Mouse (Mus musculus) lung, embryonic 16.5 days (tissue): ENCODE data around the gene Zbp1. TPM values are rescaled to one million over a fixed set of nuclear protein-coding genes. Genes with fewer than 3 reads are reported as not detected.

ENCODE experiments used
- ATAC-seq: fragments of 200-750 bp; cut with Nextera tagmentation; 2 replicates; pipeline ENCODE4 v1.8.0; 2017; ENCODE audit warnings: low read depth, mild to moderate bottlenecking, moderate library complexity
- H3K27ac ChIP-seq: fragments of 300-500 bp; sonication (generic); 2 replicates; pipeline ENCODE4 v1.5.1; 2014; ENCODE audit warnings: mild to moderate bottlenecking, control low read depth, low read length
- H3K27me3 ChIP-seq: fragments of 300-500 bp; sonication (generic); 2 replicates; pipeline ENCODE4 v1.6.1; 2014; ENCODE audit warnings: low read depth, low read length, mixed read lengths; ENCODE audit not compliant: control insufficient read depth, insufficient read depth
- H3K36me3 ChIP-seq: fragments of 300-500 bp; sonication (generic); 2 replicates; pipeline ENCODE4 v1.6.1; 2014; ENCODE audit warnings: low read length; ENCODE audit not compliant: control insufficient read depth, insufficient read depth
- H3K4me1 ChIP-seq: fragments of 300-500 bp; sonication (generic); replicated peaks from 2 replicates; pipeline ENCODE4 v1.6.1; 2014; ENCODE audit warnings: low read length, mixed read lengths; ENCODE audit not compliant: control insufficient read depth, insufficient read depth
- H3K4me2 ChIP-seq: fragments of 300-500 bp; sonication (generic); 2 replicates; pipeline ENCODE4 v1.6.1; 2014; ENCODE audit warnings: low read depth, low read length, control low read depth
- H3K4me3 ChIP-seq: fragments of 300-500 bp; sonication (generic); 2 replicates; pipeline ENCODE4 v1.5.1; 2014; ENCODE audit warnings: mild to moderate bottlenecking, low read length, control low read depth
- H3K9ac ChIP-seq: fragments of 300-500 bp; sonication (generic); 2 replicates; pipeline ENCODE4 v1.6.1; 2014; ENCODE audit warnings: low read length, control low read depth
- H3K9me3 ChIP-seq: fragments of 300-500 bp; sonication (generic); 2 replicates; pipeline ENCODE4 v1.6.1; 2016; ENCODE audit warnings: low read length; ENCODE audit not compliant: control insufficient read depth
- WGBS: fragments of 180-500 bp; shearing (Covaris S2); extraction: QIAGEN DNeasy Blood & Tissue Kit; methylation state at CpG from one replicate; pipeline ENCODE4 v1.1.7; 2014; 5-methylcytosine and 5-hydroxymethylcytosine counted together
- polyA plus RNA-seq: library from polyadenylated mRNA; unstranded; fragments of >200 nt; fragmentation: Nextera tagmentation; extraction: Ambion mirVana; gene quantifications from 2 replicates; pipeline ENCODE4 v1.2.1, GENCODE M21; 2015

Gene Zbp1
- polyA plus RNA-seq, 1 experiment from 2014 or later: 0.55 TPM

DNA sequence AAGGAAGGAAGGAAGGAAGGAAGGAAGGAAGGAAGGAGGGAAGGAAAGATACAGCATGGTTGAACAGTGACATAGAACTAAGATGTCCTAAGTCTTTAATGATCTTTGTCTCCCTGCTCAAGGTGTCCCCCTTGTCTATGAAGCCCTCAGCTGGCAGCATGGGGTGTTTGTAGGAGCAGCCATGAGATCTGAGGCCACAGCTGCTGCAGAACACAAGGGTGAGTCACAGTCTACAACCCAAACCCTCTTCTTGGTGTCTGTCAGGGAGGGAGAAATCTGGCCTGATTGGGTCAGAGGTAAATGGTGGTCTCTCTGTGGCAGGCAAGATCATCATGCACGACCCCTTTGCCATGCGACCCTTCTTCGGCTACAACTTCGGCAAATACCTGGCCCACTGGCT is 60.9 kb downstream of the Zbp1 start:
- Histone ChIP-seq H3K4me3 (no peak overlapping the region), H3K9ac (no peak overlapping the region), H3K4me2 (no peak overlapping the region), H3K27me3 (no peaks in the 10 kb centered on the region), H3K9me3 (no peaks in the 10 kb centered on the region), H3K36me3 (no peaks in the 10 kb centered on the region), H3K27ac (no peak overlapping the region), H3K4me1 (0 out of 2 replicates have a peak, but pooled peaks cover 2% of the 10 kb centered on the region)
- 93% methylated on average over 4 of the region's 4 CpGs for WGBS
- ATAC-seq: no peak

DNA sequence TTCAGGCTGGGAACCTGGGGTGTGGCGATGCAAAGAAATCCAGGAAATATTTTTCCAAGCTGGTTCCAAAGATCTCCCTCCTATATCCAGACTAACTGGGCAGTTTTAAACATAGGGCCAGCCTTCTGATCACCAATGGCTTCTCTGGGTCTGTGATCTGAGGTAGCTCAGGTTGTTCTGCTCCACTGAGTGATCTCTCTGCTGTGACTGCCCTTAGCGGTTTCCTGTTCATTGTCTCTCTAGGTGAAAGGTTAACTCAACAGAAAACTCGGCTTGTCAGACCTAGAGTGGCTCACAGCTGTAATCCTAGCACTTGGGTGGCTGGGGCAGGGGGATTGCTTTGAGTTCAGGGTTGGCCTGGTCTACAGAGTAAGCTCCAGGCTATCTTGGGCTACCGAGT is 61.3 kb downstream of the Zbp1 start:
- 53% methylated on average over 4 of the region's 4 CpGs for WGBS

DNA sequence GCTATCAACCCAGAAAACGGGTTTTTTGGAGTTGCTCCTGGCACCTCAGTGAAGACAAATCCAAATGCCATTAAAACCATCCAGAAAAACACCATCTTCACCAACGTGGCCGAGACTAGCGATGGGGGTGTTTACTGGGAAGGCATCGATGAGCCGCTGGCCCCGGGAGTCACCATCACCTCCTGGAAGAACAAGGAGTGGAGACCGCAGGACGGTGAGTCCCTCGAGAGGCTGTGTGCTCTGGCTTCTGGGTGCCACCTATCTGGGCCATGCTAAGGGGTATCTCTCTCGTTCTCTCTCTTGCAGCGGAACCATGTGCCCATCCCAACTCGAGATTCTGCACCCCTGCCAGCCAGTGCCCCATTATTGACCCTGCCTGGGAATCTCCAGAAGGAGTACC is 61.8 kb downstream of the Zbp1 start:
- no peak for ATAC-seq
- H3K27me3 ChIP-seq: no peaks in the 10 kb centered on the region
- H3K9me3 ChIP-seq: no peaks in the 10 kb centered on the region
- H3K36me3 ChIP-seq: no peaks in the 10 kb centered on the region
- WGBS: 81% methylated on average over 13 of the region's 13 CpGs
- H3K4me3 ChIP-seq: no peak overlapping the region
- H3K4me2 ChIP-seq: no peak overlapping the region
- no peak overlapping the region for H3K27ac ChIP-seq
- no peak overlapping the region for H3K9ac ChIP-seq
- 0 out of 2 replicates have a peak, but pooled peaks cover 2% of the 10 kb centered on the region for H3K4me1 ChIP-seq

More for the DNA sequence above, 61.3 kb downstream of the Zbp1 start:
- H3K4me1 ChIP-seq: 0 out of 2 replicates have a peak, but pooled peaks cover 2% of the 10 kb centered on the region
- H3K4me2 ChIP-seq: no peak overlapping the region
- H3K27ac ChIP-seq: no peak overlapping the region
- H3K9me3 ChIP-seq: no peaks in the 10 kb centered on the region
- H3K4me3 ChIP-seq: no peak overlapping the region
- no peak overlapping the region for H3K9ac ChIP-seq
- H3K36me3 ChIP-seq: no peaks in the 10 kb centered on the region
- ATAC-seq: no peak
- no peaks in the 10 kb centered on the region for H3K27me3 ChIP-seq

Other genes with a start within 250 kb of the Zbp1 start
- 0.21 and 0.30 TPM in 2 replicates for gene Spo11, start 241.2 kb downstream of the Zbp1 start, polyA plus RNA-seq
- gene Rae1, start 218.8 kb downstream of the Zbp1 start, polyA plus RNA-seq: 104 and 109 TPM in 2 replicates
- 30.8 and 34.3 TPM in 2 replicates for gene Rbm38, start 198.4 kb downstream of the Zbp1 start, polyA plus RNA-seq
- 0.10 and 0.16 TPM in 2 replicates for gene Ctcfl, start 99.4 kb downstream of the Zbp1 start, polyA plus RNA-seq
- 0.08 TPM in 1 of 2 replicates, not detected in the other for gene Pck1, start 65.9 kb downstream of the Zbp1 start, polyA plus RNA-seq
- gene Pmepa1, start 57.6 kb upstream of the Zbp1 start, polyA plus RNA-seq: 7.0 and 7.5 TPM in 2 replicates